Mouse (Mus musculus): ENCODE results near the gene Garem2.

DNA sequence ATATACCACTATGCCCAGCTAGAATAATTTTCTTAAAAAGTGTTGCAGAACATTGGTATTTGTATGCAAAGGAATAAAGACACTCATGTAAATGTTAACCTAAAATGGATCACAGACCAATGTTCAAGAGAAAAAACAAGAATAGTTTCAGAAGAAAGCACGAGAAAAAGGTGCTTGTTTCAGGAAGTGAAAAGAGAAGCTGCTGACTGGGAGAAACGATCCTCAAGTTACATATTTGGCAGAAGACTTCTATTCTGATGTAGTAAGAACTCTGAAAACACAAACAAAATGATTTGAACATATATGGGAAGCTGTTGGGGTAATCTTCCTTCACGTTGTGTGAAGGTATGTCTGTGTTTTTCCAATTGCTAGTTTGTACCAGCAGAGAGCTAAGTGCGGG lies 33.2 kb downstream of the Garem2 start:
- TF ChIP-seq POLR2A (IDR thresholded peaks at IDR 0.05; ENCODE audit: extremely low read depth, insufficient read depth, low read length) = no peak
- no peak for TF ChIP-seq CTCF (IDR thresholded peaks at IDR 0.05; ENCODE audit: extremely low read depth, insufficient read depth, low read length)
